Mouse (Mus musculus) ES-E14 (cell line): ENCODE results near the gene Trp53tg5.

Source experiments
- CHD2 ChIP-seq: IDR thresholded peaks from 2 replicates; pipeline ENCODE4 v1.6.1; 2014; ENCODE audit warnings: mild to moderate bottlenecking, low read depth, low read length, inconsistent platforms
- HCFC1 ChIP-seq: IDR thresholded peaks from 2 replicates; pipeline ENCODE4 v1.6.1; 2012; ENCODE audit warnings: low read length, inconsistent platforms, borderline replicate concordance; ENCODE audit not compliant: insufficient read depth
- MAFK ChIP-seq: IDR thresholded peaks from 2 replicates; pipeline ENCODE4 v1.6.1; 2014; ENCODE audit warnings: mild to moderate bottlenecking, low read depth, low read length, inconsistent platforms; ENCODE audit not compliant: insufficient read depth
- ZNF384 ChIP-seq: IDR thresholded peaks from 2 replicates; pipeline ENCODE4 v1.6.1; 2012; ENCODE audit warnings: low read depth, low read length, inconsistent platforms

- no peak for TF ChIP-seq HCFC1
- no peak for TF ChIP-seq CHD2
- no peak for TF ChIP-seq MAFK
- TF ChIP-seq ZNF384 = no peak
Observed at GRCm38 (mm10) chr2:164432541-164433191, 40.9 kb downstream of the Trp53tg5 start.
